Mouse (Mus musculus): ENCODE data around the gene Fem1b. TPM values are rescaled to one million over a fixed set of nuclear protein-coding genes. Genes with fewer than 3 reads are reported as not detected.

Gene Fem1b
- total RNA-seq, 2 experiments from 2014 or later, result 103 to 115 TPM

Other genes with a start within 250 kb of the Fem1b start
- gene Itga11, start 134.1 kb downstream of the Fem1b start, total RNA-seq (2021), result 1 to 10 TPM; 2.1 to 3.3 TPM
- 10 to 100 TPM in 1 of 2 experiments, 1 to 10 TPM in 1; 9.2 to 10.5 TPM for gene Cln6, start 26.9 kb upstream of the Fem1b start, total RNA-seq (2021)
- 1 to 10 TPM; 1.4 to 2.7 TPM for gene Calml4, start 46.1 kb upstream of the Fem1b start, total RNA-seq (2021)
- 10 to 100 TPM; 59.8 to 64.3 TPM for gene Pias1, start 176.0 kb upstream of the Fem1b start, total RNA-seq (2021)